Mouse (Mus musculus): ENCODE data around the gene Fkbpl.

GRCm38 (mm10) chr17:34660259-34660820 is 15.8 kb downstream of the Fkbpl start:
- no peak for TF ChIP-seq POLR2A (IDR thresholded peaks at IDR 0.05; ENCODE audit: low read depth, low read length)
- TF ChIP-seq CTCF (IDR thresholded peaks at IDR 0.05; ENCODE audit: extremely low read depth, insufficient read depth, insufficient read length, insufficient replicate concordance), result no peak

Measured in spleen, adult 2 months (tissue).